Mouse (Mus musculus): ENCODE measurements at regions not wholly inside any gene's neighbourhood (a gene's known extent, or its start where the extent isn't known, plus 50 kb on each side); places are given as distances from the start of the nearest gene placed in this dataset.

DNA sequence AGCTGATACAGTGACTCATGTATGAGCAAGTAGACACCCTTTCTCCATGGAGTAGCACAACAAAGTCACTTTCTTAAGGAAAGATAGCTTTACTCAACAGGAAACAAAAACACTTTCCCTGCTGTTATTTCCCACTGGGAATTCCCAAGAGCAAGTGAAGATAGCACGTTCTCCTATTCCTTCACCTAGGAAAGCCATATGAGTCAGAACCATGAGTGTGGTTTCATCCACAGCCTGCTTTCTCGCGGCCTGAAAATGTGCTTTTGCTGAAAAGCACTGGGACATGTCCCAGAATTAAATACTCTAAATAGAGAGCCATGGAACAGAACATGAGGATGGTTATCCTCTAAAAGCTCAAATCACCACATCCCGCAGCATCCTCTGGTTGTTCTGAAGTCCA, 304.6 kb downstream of the Klf6 start:
- TF ChIP-seq CTCF (IDR thresholded peaks at IDR 0.05; ENCODE audit: low read depth) (no peak), EP300 (IDR thresholded peaks at IDR 0.05; ENCODE audit: low read depth) (no peak)

Data from liver, embryonic 14.5 days (tissue).